Mouse (Mus musculus) ES-E14 (cell line): Measurements from ENCODE around the gene Ldlrad3.

Experiments used
- CHD2 ChIP-seq: IDR thresholded peaks from 2 replicates; pipeline ENCODE4 v1.6.1; 2014; ENCODE audit warnings: mild to moderate bottlenecking, low read depth, low read length, inconsistent platforms
- MAFK ChIP-seq: IDR thresholded peaks from 2 replicates; pipeline ENCODE4 v1.6.1; 2014; ENCODE audit warnings: mild to moderate bottlenecking, low read depth, low read length, inconsistent platforms; ENCODE audit not compliant: insufficient read depth

GRCm38 (mm10) chr2:102226274-102226673 is 40.1 kb upstream of the Ldlrad3 start:
- no peak for TF ChIP-seq CHD2
- no peak for TF ChIP-seq MAFK
